Mouse (Mus musculus) left cerebral cortex, postnatal 10 days (tissue): ENCODE data around the gene Pheta1. TPM values are rescaled to one million over a fixed set of nuclear protein-coding genes. Genes with fewer than 3 reads are reported as not detected.

ENCODE experiments used
- DNase-seq, 2 experiments: peaks; one replicate each; pipeline ENCODE4 v3.0.0; 2021 to 2022; ENCODE audit warnings: low spot score in 2 of 2, mixed read lengths in 1 of 2; ENCODE audit errors: extremely low spot score in 1 of 2
- intact Hi-C: fragments of 180-260 bp; cut with DNase I; formaldehyde crosslinking; loops from one replicate; pipeline ENCODE4 v1.15.1; 2025
- total RNA-seq, 2 experiments: library from RNA; stranded (reverse); gene quantifications; 2 replicates each; pipeline ENCODE4 v1.2.3; 2021

Gene Pheta1
- total RNA-seq, 2 experiments from 2014 or later, result 11.4 to 12.4 TPM

DNA sequence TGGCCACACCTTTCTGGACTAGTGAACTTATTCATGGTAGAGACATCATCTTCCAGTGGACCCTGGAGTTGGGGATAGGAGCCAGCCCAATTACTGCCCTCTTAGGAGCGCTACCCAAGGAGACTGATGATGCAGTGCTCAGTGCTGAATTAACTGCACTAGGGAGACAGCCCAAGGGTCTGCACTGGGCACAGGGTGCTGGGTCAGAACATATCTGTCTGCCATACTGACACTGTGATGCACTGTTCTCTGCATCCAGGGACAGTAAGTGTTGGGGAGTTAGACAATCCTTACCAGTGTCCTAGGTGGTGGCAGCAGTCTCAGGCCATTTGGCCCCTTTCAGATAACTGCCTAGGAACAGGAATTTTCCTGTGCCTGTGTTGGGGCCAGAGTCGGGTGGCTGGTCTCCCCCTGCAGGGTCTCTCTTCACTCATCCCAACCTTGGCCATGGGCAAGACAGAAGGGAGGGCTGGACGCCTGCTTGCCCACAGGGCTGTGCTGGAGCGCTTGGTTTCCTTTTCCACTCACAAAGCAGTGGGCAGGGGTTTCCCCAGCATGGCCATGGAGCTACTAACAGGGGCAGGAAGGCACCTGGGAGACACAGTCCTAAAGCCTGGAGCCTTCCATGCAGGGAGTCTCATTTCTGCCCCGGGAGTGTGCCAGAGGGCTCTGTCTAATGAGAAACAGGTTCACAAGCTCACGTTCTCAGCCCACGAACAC is 25.8 kb upstream of the Pheta1 start:
- intact Hi-C loops, result no loop called here
- peak in 1 of 2 experiments; percentile 20 for DNase-seq

DNA sequence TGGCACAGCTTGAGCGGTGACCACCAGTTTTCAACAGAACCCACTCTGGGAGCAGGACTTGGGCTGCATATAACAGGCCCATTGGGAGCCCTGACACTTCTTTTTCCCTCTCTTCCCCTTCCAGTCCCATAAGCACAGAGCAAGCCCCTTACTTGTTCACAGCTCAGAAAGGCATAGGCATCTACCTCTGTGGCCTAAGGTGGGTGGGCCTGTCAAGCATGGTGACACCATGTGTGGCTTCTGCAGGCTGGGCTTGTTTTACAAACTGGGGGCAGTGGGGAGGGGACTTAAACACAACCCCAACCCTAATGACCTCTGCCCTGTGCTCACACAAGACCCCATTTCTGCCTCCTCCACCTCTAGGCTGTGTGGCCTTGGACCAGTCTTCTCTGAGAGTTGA is 25.1 kb upstream of the Pheta1 start:
- DNase-seq, result no peak
- intact Hi-C loops, result no loop called here

- peak in 1 of 2 experiments; percentile 83 for DNase-seq
Measured at GRCm38 (mm10) chr5:121824121-121824520, 24.7 kb upstream of the Pheta1 start.

GRCm38 (mm10) chr5:121825606-121826005 is 23.2 kb upstream of the Pheta1 start:
- DNase-seq, result no peak
- intact Hi-C loops, result no loop called here

More at GRCm38 (mm10) chr5:121824121-121824520, 24.7 kb upstream of the Pheta1 start:
- intact Hi-C loops, result no loop called here

- intact Hi-C loops, result no loop called here
- DNase-seq, result no peak
Measured at GRCm38 (mm10) chr5:121827876-121828275, 20.9 kb upstream of the Pheta1 start.

- intact Hi-C loops, result no loop called here
- DNase-seq, result peak in 1 of 2 experiments; percentile 59
Measured at GRCm38 (mm10) chr5:121828491-121829432, 20.0 kb upstream of the Pheta1 start.

- intact Hi-C loops, result no loop called here
- DNase-seq, result no peak
Measured at GRCm38 (mm10) chr5:121831002-121831601, 17.7 kb upstream of the Pheta1 start.

DNA sequence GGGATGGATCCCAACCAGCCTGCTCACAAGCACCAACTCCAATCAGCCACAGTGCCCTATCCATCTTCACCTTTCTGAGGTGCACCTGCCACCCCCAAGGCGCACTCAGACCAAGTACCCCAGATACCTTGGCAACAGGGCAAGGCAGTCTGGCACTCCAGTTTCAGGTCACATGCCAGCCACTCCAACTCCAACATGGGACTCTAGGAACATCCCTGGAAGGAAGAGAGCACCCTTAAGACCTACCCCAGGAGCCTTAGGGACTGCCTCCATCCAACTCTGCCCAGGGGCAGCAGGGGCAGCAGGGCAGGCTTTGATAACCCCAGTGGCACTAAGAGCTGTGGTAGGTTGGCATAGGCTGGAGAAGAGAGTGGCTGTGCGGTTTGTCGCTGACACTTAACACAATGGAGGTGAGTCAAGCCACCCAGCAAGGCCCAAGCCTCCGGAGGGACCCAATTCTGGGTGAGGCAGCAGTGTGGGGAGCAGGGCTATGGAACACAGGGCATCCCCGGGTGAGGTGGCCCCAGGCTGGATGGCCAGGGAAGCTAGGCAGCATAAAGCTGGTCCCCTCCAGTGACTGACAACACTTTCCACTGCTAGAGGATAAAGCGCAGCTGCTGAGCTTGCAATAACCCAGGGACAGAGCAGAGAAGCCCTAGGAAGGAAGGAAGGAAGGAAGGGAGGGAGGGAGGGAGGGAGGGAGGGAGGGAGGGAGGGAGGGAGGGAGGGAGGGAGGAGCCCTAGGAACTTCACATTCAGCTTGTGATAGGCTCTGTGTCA is 16.2 kb upstream of the Pheta1 start:
- no peak for DNase-seq
- intact Hi-C loops, result no loop called here

GRCm38 (mm10) chr5:121833159-121833558 is 15.6 kb upstream of the Pheta1 start:
- intact Hi-C loops, result no loop called here
- no peak for DNase-seq

DNA sequence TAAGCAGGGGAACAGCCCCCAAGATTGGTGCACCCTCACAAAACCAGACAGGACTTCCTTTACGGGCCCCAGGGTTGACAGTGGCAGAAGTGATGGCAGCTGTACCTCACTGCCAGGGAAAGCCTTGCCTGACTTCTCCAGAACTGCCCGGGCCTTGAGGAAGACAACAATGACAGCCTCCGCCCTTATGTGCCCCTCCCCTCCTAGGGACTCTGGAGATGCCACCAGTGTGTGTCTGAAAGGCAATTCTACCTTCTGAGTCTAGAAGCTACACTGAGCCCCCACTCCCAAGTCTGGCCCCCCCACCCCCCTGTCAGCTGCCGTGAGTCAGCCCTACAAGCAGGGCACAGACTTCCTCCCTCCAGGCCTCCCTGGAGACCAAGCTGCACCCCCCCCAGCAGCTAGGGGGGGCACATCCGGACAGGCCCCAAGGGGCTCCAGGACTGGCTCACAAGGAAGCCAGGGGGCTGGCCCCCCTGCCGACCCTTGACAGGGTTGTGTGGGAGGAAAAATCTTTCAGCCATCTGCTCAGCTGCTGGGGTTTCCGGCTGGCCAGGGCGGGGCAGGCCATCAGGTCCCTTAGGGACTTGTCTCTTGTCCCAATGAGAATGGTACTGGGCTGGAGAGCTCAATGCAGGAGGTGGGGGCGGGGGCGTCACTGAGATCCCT is 15.1 kb upstream of the Pheta1 start:
- DNase-seq, result peak in 1 of 2 experiments; percentile 85
- intact Hi-C loops, result no loop called here

DNA sequence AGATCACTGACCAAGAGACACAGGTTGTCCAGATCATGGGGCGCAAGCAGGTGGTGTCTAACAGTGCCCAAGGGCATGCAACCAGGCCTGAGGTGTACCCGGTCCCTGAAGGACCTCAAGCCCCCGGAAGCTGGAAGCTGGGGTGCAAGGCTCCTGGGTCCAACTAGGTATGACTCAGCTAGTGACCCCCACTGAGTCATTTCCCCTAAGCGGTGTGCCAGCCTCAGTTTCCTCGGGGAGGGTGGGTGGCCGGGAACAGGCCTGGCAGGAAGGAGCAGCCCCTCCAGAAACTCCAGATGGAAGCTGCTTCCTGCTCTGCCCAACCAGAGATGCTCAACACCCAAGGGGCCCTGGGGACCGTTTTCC is 14.6 kb upstream of the Pheta1 start:
- intact Hi-C loops, result no loop called here
- DNase-seq, result no peak

- intact Hi-C loops, result no loop called here
- no peak for DNase-seq
Measured at GRCm38 (mm10) chr5:121834991-121835747, 13.6 kb upstream of the Pheta1 start.

GRCm38 (mm10) chr5:121835949-121836691 is 12.7 kb upstream of the Pheta1 start:
- no peak for DNase-seq
- intact Hi-C loops, result no loop called here

GRCm38 (mm10) chr5:121836692-121837415 is 11.9 kb upstream of the Pheta1 start:
- intact Hi-C loops, result no loop called here
- DNase-seq, result peak; percentile 68 to 92

GRCm38 (mm10) chr5:121837441-121838340 is 11.1 kb upstream of the Pheta1 start, which contains the start of gene Sh2b3:
Gene Sh2b3, minus strand, starts transcription at chr5:121837646.
- DNase-seq, result peak in 1 of 2 experiments; percentile 82
- intact Hi-C loops, result no loop called here
